Mouse (Mus musculus) cortical plate, adult 2 months (tissue): Measurements from ENCODE around the gene Sgpp1.

Experiments
- CTCF ChIP-seq: fragments of 200-500 bp; IDR thresholded peaks from 2 replicates; pipeline ENCODE4 v1.5.1; 2011; ENCODE audit warnings: mild to moderate bottlenecking, control low read depth, low read length; ENCODE audit not compliant: insufficient read depth; ENCODE audit errors: extremely low read depth
- POLR2A ChIP-seq: fragments of 200-500 bp; IDR thresholded peaks from 2 replicates; pipeline ENCODE4 v1.6.1; 2011; ENCODE audit warnings: mild to moderate bottlenecking, low read length, control low read depth; ENCODE audit not compliant: insufficient read depth; ENCODE audit errors: extremely low read depth

GRCm38 (mm10) chr12:75689003-75689402 is 46.5 kb downstream of the Sgpp1 start:
- TF ChIP-seq POLR2A: no peak
- TF ChIP-seq CTCF: no peak
